Mouse (Mus musculus): Measurements from ENCODE around the gene Adgrf2.

The Adgrf2 gene

GRCm38 (mm10) chr17:42741801-42742217, at the start of gene Adgrf2:
Gene Adgrf2 (minus strand): TSS chr17:42742179.
- DNase-seq (ENCODE audit: low spot score) = peak; percentile 41

GRCm38 (mm10) chr17:42790787-42791186, 48.8 kb upstream of the Adgrf2 start:
- DNase-seq (ENCODE audit: low spot score) = no peak

- no peak for DNase-seq (ENCODE audit: low spot score)
Measured at GRCm38 (mm10) chr17:42789723-42790122, 47.7 kb upstream of the Adgrf2 start.

- no peak for DNase-seq (ENCODE audit: low spot score)
Measured at GRCm38 (mm10) chr17:42788686-42789453, 46.9 kb upstream of the Adgrf2 start.

- DNase-seq (ENCODE audit: low spot score) = peak; percentile 76
Measured at GRCm38 (mm10) chr17:42782156-42782757, 40.3 kb upstream of the Adgrf2 start.

GRCm38 (mm10) chr17:42753791-42754190, 11.8 kb upstream of the Adgrf2 start:
- peak; percentile 23 for DNase-seq (ENCODE audit: low spot score)

GRCm38 (mm10) chr17:42752173-42752572, 10.2 kb upstream of the Adgrf2 start:
- DNase-seq (ENCODE audit: low spot score) = peak; percentile 88

GRCm38 (mm10) chr17:42745657-42746420, 3.9 kb upstream of the Adgrf2 start:
- no peak for DNase-seq (ENCODE audit: low spot score)

- no peak for DNase-seq (ENCODE audit: low spot score)
Measured at GRCm38 (mm10) chr17:42742823-42743222, 844 bp upstream of the Adgrf2 start.

- DNase-seq (ENCODE audit: low spot score) = peak; percentile 18
Measured at GRCm38 (mm10) chr17:42738794-42739193, 3.2 kb downstream of the Adgrf2 start.

GRCm38 (mm10) chr17:42717161-42717560, 24.8 kb downstream of the Adgrf2 start:
- DNase-seq (ENCODE audit: low spot score) = no peak

- no peak for DNase-seq (ENCODE audit: low spot score)
Measured at GRCm38 (mm10) chr17:42714991-42715390, 27.0 kb downstream of the Adgrf2 start.

- no peak for DNase-seq (ENCODE audit: low spot score)
Measured at GRCm38 (mm10) chr17:42710717-42711116, 31.3 kb downstream of the Adgrf2 start.

GRCm38 (mm10) chr17:42705611-42706010, 36.4 kb downstream of the Adgrf2 start:
- no peak for DNase-seq (ENCODE audit: low spot score)

- DNase-seq (ENCODE audit: low spot score) = no peak
Measured at GRCm38 (mm10) chr17:42702198-42702597, 39.8 kb downstream of the Adgrf2 start.

GRCm38 (mm10) chr17:42694730-42695129, 47.2 kb downstream of the Adgrf2 start:
- no peak for DNase-seq (ENCODE audit: low spot score)

- DNase-seq (ENCODE audit: low spot score) = no peak
Measured at GRCm38 (mm10) chr17:42692136-42692535, 49.8 kb downstream of the Adgrf2 start, which contains the start of gene Adgrf4. Gene Adgrf4 (minus strand): TSS chr17:42692284.

- no peak for DNase-seq (ENCODE audit: low spot score)
Measured at GRCm38 (mm10) chr17:42690531-42690930, 51.4 kb downstream of the Adgrf2 start.

All from lung, postnatal 25 days (tissue).